Mouse (Mus musculus) T-helper 2 cell (primary cell): ENCODE measurements around the gene Rnf121.

ENCODE experiments used
- in situ Hi-C: fragments of 300-600 bp; cut with MboI, MseI; formaldehyde crosslinking; loops from one replicate; pipeline ENCODE4 v1.15.1; 2025; ENCODE audit warnings: high pct_unique_total_duplicates

Gene Rnf121

DNA sequence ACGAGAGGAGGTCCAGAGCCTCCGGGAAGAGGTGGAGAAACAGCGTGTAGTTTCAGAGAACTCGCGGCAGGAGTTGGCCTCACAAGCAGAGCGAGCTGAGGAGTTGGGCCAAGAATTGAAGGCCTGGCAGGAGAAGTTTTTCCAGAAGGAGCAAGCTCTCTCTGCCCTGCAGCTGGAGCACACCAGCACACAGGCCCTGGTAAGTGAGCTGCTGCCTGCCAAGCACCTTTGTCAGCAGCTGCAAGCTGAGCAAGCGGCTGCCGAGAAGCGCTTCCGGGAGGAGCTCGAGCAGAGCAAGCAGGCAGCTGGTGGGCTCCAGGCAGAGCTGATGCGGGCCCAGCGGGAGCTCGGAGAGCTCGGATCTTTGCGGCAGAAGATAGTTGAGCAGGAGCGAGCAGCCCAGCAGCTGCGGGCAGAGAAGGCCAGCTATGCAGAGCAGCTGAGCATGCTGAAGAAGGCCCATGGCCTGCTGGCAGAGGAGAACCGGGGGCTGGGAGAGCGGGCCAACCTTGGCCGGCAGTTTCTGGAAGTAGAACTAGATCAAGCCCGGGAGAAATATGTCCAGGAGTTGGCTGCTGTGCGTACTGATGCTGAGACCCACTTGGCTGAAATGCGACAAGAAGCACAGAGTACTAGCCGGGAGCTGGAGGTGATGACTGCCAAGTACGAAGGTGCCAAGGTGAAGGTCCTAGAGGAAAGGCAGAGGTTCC, 64.2 kb downstream of the Rnf121 start:
- in situ Hi-C loops: no loop called here

DNA sequence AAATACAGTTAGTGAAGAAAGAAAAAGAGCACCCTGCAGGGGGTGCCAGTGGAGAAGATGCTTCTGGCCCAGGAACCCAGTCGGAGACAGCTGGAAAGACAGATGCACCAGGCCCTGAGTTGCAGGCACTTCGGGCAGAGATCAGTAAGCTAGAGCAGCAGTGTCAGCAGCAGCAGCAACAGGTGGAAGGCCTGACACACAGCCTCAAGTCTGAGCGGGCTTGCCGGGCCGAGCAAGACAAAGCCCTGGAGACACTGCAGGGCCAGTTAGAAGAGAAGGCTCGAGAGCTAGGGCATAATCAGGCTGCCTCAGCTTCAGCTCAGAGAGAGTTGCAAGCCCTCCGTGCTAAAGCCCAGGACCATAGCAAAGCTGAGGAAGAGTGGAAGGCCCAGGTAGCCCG, 65.0 kb downstream of the Rnf121 start:
- in situ Hi-C loops: no loop called here

DNA sequence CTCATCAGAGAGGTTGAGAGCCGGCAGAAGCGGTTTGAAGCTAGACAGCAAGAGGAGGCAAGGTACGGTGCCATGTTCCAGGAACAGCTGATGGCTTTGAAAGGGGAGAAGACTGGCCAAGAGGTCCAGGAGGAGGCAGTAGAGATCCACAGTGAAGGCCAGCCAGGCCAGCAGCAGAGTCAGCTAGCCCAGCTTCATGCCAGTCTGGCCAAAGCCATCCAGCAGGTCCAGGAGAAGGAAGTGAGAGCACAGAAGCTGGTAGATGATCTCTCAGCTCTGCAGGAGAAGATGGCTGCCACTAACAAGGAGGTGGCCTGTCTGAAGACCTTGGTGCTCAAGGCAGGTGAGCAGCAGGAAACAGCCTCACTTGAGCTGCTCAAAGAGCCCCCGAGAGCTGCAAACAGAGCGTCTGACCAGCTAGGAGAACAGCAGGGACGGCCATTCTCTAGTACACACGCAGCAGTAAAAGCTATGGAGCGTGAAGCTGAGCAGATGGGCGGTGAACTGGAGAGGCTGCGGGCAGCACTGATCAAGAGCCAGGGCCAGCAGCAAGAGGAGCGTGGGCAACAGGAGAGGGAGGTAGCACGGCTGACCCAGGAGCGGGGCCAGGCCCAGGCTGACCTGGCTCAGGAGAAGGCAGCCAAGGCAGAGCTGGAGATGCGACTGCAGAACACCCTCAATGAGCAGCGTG, 65.7 kb downstream of the Rnf121 start:
- in situ Hi-C loops: no loop called here

DNA sequence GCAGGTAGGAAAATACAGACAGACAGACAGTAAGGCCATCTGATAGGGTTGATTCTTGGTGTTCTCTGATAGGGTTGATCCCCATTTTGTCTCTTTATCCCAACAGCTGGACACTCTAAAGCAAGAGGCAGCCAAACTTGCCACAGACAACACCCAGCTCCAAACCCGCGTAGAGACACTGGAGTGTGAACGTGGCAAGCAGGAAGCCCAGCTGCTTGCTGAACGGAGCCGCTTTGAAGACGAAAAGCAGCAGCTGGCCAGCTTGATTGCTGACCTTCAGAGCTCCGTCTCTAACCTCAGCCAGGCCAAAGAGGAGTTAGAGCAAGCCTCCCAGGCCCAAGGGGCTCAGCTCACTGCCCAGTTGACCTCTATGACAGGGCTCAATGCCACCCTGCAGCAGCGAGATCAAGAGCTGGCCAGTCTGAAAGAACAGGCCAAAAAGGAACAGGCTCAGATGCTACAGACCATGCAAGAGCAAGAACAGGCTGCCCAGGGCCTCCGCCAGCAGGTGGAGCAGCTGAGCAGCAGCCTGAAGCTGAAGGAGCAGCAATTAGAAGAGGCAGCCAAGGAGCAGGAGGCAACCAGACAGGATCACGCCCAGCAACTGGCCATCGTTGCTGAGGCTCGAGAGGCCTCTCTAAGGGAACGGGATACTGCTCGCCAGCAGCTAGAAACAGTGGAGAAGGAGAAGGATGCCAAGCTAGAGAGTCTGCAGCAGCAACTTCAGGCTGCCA, 66.9 kb downstream of the Rnf121 start:
- in situ Hi-C loops: no loop called here

DNA sequence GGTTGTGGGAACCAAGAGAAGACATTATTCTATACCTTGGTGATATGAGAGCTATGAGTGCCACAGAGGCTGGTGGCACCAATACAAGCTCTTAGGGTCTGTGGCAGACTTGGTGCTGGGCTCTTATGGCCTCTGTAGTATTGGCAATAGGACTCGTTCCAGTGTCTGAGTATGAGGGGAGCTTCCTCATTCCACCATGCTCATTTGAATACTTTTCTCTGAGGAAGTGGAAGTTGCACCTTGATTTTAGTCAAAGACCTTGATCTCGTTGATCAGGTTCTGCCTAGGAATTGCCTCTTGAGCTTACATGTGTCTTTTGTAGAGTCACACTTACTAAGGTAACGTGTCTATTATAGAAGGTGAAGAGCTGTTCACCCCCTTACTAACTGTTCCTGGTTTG, 71.0 kb downstream of the Rnf121 start:
- in situ Hi-C loops: no loop called here

DNA sequence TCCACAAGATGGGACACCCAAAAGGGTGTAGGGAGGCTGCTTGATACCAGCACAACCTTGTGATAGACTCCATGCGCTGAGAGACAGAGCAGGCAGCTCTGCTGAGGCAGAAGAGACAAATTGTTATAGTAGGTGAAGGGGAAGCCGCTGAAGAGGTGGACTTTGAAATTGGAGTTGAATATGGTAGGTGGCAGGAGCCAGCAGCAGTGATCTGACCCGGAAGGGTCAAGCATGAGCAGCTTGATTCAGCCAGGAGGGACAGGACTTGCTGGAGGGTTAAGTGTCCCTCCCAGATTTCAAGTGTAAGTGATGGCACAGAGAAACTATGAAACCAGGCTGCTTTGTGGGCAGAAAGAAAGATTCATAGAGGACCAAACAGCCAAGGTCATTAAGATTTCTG, 80.2 kb downstream of the Rnf121 start:
- in situ Hi-C loops: no loop called here

DNA sequence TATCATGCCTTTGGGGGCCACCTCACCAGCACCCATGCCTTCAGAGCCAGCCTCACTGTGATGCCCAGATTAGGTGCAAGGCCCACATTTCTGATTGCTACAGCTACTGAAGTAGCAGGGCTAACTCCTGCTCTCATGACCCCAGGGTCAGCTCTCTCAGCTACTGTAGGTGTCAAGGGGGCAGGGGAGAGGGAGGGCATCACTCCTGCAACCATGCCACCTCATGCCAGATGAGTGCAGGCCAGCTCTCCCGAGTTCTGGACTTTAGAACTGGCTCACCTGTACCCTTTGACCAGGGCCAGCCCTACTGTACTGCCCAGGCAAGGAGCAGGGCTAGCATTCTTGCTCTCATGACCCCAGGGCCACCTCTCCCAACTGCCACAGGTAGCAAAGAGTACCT, 82.5 kb downstream of the Rnf121 start:
- in situ Hi-C loops: loop anchor here (5.0 kb wide), 1 partner anchor 45 kb away; no protein-coding TSS in a partner anchor

DNA sequence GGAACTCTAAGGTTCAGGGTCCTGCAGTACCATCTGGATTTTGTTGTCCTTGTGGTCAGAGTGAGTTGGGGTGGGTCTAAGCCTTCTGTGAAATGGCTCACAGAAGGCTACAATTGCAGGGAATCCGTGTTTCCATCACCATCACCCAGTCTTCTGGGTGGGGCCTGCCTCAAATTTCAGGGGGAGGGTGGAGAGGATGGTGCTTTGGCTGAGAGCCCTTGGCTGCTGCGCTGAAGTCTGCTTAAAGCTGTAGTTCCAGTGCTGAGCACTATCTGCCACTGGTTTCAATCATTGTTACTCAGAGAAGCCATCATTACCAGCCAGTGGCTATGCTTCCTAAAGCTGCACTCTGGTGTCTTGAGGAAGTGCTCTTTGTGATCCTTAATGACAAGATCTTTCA, 90.8 kb downstream of the Rnf121 start:
- in situ Hi-C loops: no loop called here

DNA sequence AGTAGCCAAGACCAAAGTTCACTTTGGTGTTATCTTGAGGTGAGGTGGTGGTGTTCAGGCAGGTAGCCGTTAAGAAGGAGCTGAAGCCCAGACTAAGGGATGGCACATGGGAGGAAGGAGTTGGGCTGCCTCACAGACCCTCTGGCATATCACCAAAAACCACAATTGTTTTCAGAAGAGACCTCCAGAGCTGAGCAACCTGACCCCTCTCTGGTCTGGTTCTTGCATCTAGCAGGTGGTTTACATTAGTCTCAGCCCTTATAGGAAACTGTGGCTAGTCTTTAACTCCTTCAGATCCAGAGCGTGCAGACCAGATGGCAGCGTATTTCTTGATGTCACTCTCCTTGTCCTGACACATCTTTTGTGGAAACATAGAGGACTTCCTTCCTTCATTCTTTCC, 91.5 kb downstream of the Rnf121 start:
- in situ Hi-C loops: no loop called here

DNA sequence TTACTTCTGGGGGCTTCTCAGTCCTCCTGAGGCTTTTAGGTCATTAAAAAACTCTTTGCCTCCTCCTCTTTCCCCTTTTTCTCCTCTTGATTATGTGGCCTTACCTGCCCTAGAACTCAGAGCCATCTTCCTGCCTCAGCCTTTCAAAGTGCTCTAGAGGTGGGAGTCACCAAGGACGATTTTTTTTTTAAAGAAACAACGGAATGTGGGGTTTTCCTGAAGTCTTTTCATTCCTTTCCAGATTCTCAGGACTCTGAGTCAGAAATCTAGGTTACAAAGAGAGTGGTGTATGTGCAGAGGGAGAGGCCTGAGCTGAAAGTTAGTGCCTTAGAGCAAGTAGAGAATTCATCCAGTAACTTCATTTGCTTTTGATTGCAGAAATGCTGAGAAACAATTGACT, 93.5 kb downstream of the Rnf121 start:
- in situ Hi-C loops: no loop called here

DNA sequence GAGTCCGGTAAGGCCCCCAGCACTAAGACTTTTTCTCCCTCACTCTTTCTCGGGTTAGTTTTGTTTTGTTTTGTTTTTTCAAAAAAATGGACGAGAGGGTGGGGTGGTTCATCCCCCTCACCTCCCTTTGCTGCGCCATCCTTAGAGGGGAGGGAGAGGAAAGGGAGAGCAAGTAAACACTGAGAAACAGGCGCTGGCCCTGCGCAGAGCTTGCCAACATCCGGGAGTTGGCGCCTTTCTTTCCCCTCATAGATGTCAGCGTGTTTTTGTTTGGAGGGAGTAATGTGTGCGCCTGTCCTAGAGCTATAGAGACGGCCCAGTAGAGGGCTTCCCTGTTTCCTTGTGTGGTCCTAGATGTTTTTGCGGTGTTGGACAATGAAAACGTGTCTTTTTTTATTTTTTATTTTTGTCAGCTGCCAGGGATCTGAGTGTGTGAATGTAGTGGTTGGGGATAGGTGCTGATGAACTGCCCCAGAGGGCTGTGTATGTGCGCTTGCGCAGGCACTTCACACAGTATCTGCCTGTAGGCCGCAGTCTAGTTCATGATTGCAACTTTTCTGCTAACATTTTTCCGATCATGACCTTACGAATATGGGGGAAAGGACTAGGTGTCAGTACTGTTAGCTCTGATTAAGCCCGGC, 94.3 kb downstream of the Rnf121 start:
- in situ Hi-C loops: no loop called here

DNA sequence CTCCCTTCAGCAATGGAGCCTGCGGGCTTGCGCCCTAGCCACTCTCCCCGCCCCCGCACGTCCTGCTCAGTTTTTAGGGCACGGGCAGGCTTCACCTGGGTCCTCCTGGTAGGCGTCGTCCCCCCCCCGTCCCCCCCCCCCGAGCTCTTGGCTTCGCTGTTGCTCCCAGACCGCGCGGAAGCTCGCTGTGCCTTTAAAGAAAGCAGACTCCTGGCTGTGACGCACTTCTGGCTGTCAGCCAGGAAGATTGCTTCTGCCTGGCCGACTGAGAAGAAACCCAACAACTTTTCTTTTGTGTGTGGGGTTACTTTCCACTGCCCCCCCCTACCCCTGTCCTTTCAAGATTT, 94.9 kb downstream of the Rnf121 start:
- in situ Hi-C loops: no loop called here

DNA sequence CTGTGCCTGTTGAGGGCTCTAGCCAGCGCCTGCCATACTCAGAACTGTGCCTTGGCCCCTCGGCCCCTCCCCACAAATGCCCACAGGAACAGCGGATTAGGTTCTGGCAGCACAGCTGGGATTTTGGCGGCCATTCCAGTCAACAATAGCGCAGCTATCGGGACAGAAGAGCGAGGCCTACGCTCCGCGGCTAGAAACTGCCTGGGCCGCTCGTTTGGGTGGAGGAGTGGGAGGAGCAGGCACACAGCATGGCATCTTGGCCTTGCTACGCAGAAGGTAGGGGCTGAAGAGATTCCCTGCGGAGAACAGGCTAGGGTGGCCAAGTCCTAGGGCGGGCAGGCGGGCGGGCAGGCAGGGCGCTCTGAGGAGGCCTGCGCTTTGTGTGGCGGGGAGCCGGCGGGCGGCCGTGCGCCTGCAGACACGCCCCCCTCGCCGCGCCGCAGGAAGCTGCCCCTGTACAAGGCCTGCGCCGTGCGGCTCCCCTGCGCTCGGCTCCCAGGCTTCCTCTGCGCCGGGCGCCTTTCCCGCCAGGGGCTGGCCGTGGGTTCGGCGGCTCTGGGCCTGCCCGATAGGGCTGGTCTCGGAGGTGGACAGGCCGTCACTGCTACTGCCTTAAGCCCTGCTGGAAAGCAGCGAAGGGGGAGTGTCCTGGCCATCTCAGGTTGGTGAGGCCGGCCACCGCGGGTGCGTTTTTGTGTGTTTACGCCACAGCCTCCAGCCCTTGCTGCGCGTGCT, 95.4 kb downstream of the Rnf121 start:
- in situ Hi-C loops: no loop called here
